Mouse (Mus musculus) heart, adult 2 months (tissue): ENCODE results near the gene Serpinf1.

ENCODE experiments used
- CTCF ChIP-seq: fragments of 200-600 bp; IDR thresholded peaks from 2 replicates; pipeline ENCODE4 v1.8.1; 2022; ENCODE audit warnings: antibody characterized with exemption, mild to moderate bottlenecking, moderate library complexity
- EP300 ChIP-seq: fragments of 200-500 bp; IDR thresholded peaks from 2 replicates; pipeline ENCODE4 v1.6.1; 2011; ENCODE audit warnings: low read depth, low read length, control low read depth; ENCODE audit not compliant: insufficient read depth

GRCm38 (mm10) chr11:75415994-75416393, 6.5 kb downstream of the Serpinf1 start:
- TF ChIP-seq EP300 (no peak), CTCF (no peak)
